Mouse (Mus musculus): ENCODE measurements around the gene Lin7c. TPM values are rescaled to one million over a fixed set of nuclear protein-coding genes. Genes with fewer than 3 reads are reported as not detected.

Gene Lin7c
- polyA plus RNA-seq, 1 experiment from 2014 or later: 70.5 TPM

GRCm38 (mm10) chr2:109884106-109884505, 6.5 kb upstream of the Lin7c start:
- H3K27ac ChIP-seq (ENCODE audit: low read length): no peak overlapping the region
- no peak for ATAC-seq (ENCODE audit: low FRiP score, low TSS enrichment)
- no peaks in the 10 kb centered on the region for H3K4me1 ChIP-seq (ENCODE audit: insufficient read depth, low read length)
- no peak overlapping the region for H3K4me3 ChIP-seq (ENCODE audit: low read length)
- no peaks in the 10 kb centered on the region for H3K36me3 ChIP-seq (ENCODE audit: insufficient read depth, low read length)
- no peaks in the 10 kb centered on the region; the same call in 1 of the 2 replicates for H3K9me3 ChIP-seq (ENCODE audit: low read length)
- no peak overlapping the region for H3K9ac ChIP-seq (replicated peaks; ENCODE audit: low read length)
- H3K4me2 ChIP-seq (replicated peaks; ENCODE audit: low read depth, low read length): no peak overlapping the region
- H3K27me3 ChIP-seq (ENCODE audit: insufficient read depth, low read length): peaks cover 4% of the 10 kb centered on the region; the same call in 1 of the 2 replicates
- 77% methylated on average over 4 of the region's 4 CpGs for WGBS

DNA sequence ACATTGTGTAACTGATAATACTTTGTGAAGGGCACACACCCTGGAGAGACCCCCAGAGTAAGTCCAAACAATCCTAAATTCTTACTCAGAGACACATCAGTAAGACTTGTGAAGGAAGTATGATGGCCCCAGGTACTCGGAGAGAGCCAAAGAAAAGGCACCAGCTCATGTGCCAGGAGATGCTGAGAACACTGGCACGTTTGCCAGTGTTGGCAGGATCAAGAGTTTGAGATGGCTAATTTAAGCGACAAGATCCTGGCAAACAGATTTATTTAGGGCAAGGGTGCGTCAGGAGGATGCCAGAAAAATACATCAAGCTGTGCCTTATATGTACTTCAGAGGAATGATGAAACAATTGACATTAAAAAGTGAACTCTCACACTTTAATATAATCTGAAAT, 6.1 kb upstream of the Lin7c start:
- H3K9me3 ChIP-seq (ENCODE audit: low read length): no peaks in the 10 kb centered on the region; the same call in 1 of the 2 replicates
- no peaks in the 10 kb centered on the region for H3K36me3 ChIP-seq (ENCODE audit: insufficient read depth, low read length)
- H3K9ac ChIP-seq (replicated peaks; ENCODE audit: low read length): no peak overlapping the region
- ATAC-seq (ENCODE audit: low FRiP score, low TSS enrichment): no peak
- H3K27ac ChIP-seq (ENCODE audit: low read length): no peak overlapping the region
- 67% methylated on average over 4 of the region's 4 CpGs for WGBS
- H3K27me3 ChIP-seq (ENCODE audit: insufficient read depth, low read length): peaks cover 4% of the 10 kb centered on the region; the same call in 1 of the 2 replicates
- H3K4me3 ChIP-seq (ENCODE audit: low read length): no peak overlapping the region
- no peak overlapping the region for H3K4me2 ChIP-seq (replicated peaks; ENCODE audit: low read depth, low read length)
- H3K4me1 ChIP-seq (ENCODE audit: insufficient read depth, low read length): no peaks in the 10 kb centered on the region

GRCm38 (mm10) chr2:109890068-109890467, 585 bp upstream of the Lin7c start:
- 45% methylated on average over 4 of the region's 4 CpGs for WGBS
- no peaks in the 10 kb centered on the region for H3K9me3 ChIP-seq (ENCODE audit: low read length)
- peak overlapping the region; percentile 76 for H3K4me3 ChIP-seq (ENCODE audit: low read length)
- H3K9ac ChIP-seq (replicated peaks; ENCODE audit: low read length): peak overlapping the region; percentile 91
- no peak overlapping the region for H3K27ac ChIP-seq (ENCODE audit: low read length)
- peaks cover 8% of the 10 kb centered on the region for H3K36me3 ChIP-seq (ENCODE audit: insufficient read depth, low read length)
- peaks cover 18% of the 10 kb centered on the region for H3K4me1 ChIP-seq (ENCODE audit: insufficient read depth, low read length)
- peak overlapping the region; percentile 46 for H3K4me2 ChIP-seq (replicated peaks; ENCODE audit: low read depth, low read length)
- no peaks in the 10 kb centered on the region for H3K27me3 ChIP-seq (ENCODE audit: insufficient read depth, low read length)
- ATAC-seq (ENCODE audit: low FRiP score, low TSS enrichment): no peak

GRCm38 (mm10) chr2:109891031-109891430, 378 bp downstream of the Lin7c start:
- Histone ChIP-seq H3K4me3 (ENCODE audit: low read length) (peak overlapping the region; percentile 76), H3K9me3 (ENCODE audit: low read length) (no peaks in the 10 kb centered on the region), H3K9ac (replicated peaks; ENCODE audit: low read length) (peak overlapping the region; percentile 91), H3K4me1 (ENCODE audit: insufficient read depth, low read length) (peaks cover 18% of the 10 kb centered on the region), H3K36me3 (ENCODE audit: insufficient read depth, low read length) (peaks cover 16% of the 10 kb centered on the region), H3K27me3 (ENCODE audit: insufficient read depth, low read length) (no peaks in the 10 kb centered on the region), H3K4me2 (replicated peaks; ENCODE audit: low read depth, low read length) (peak overlapping the region; percentile 90), H3K27ac (ENCODE audit: low read length) (peak overlapping the region; percentile 83)
- WGBS: 0% methylated on average over 32 of the region's 34 CpGs
- peak; percentile 91 for ATAC-seq (ENCODE audit: low FRiP score, low TSS enrichment)

GRCm38 (mm10) chr2:109891471-109891870, 818 bp downstream of the Lin7c start:
- ATAC-seq (ENCODE audit: low FRiP score, low TSS enrichment): no peak
- no peaks in the 10 kb centered on the region for H3K27me3 ChIP-seq (ENCODE audit: insufficient read depth, low read length)
- peak overlapping the region; percentile 91 for H3K9ac ChIP-seq (replicated peaks; ENCODE audit: low read length)
- peaks cover 20% of the 10 kb centered on the region for H3K36me3 ChIP-seq (ENCODE audit: insufficient read depth, low read length)
- peak overlapping the region; percentile 90 for H3K4me2 ChIP-seq (replicated peaks; ENCODE audit: low read depth, low read length)
- H3K4me3 ChIP-seq (ENCODE audit: low read length): peak overlapping the region; percentile 76
- peaks cover 18% of the 10 kb centered on the region for H3K4me1 ChIP-seq (ENCODE audit: insufficient read depth, low read length)
- peak overlapping the region; percentile 83 for H3K27ac ChIP-seq (ENCODE audit: low read length)
- 21% methylated on average over 4 of the region's 4 CpGs for WGBS
- no peaks in the 10 kb centered on the region for H3K9me3 ChIP-seq (ENCODE audit: low read length)

DNA sequence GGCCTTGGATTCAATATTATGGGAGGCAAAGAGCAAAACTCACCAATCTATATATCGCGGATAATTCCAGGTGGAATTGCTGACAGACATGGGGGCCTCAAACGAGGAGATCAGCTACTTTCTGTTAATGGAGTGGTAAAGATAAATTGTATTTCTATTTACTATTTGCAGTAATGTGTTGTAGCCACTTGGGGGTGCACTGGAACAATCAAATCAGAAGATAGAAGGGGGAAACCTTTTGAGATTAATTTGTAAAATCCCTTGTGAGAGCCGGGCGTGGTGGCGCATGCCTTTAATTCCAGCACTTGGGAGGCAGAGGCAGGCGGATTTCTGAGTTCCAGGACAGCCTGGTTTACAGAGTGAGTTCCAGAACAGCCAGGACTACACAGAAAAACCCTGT, 5.7 kb downstream of the Lin7c start:
- H3K36me3 ChIP-seq (ENCODE audit: insufficient read depth, low read length): peaks cover 44% of the 10 kb centered on the region
- H3K4me1 ChIP-seq (ENCODE audit: insufficient read depth, low read length): peaks cover 15% of the 10 kb centered on the region
- no peaks in the 10 kb centered on the region for H3K27me3 ChIP-seq (ENCODE audit: insufficient read depth, low read length)
- H3K4me2 ChIP-seq (replicated peaks; ENCODE audit: low read depth, low read length): no peak overlapping the region
- ATAC-seq (ENCODE audit: low FRiP score, low TSS enrichment): no peak
- no peak overlapping the region for H3K9ac ChIP-seq (replicated peaks; ENCODE audit: low read length)
- no peak overlapping the region for H3K27ac ChIP-seq (ENCODE audit: low read length)
- 85% methylated on average over 7 of the region's 7 CpGs for WGBS
- H3K9me3 ChIP-seq (ENCODE audit: low read length): no peaks in the 10 kb centered on the region
- no peak overlapping the region for H3K4me3 ChIP-seq (ENCODE audit: low read length)

- no peak overlapping the region for H3K4me3 ChIP-seq (ENCODE audit: low read length)
- no peak for ATAC-seq (ENCODE audit: low FRiP score, low TSS enrichment)
- 79% methylated on average over 7 of the region's 7 CpGs for WGBS
- H3K36me3 ChIP-seq (ENCODE audit: insufficient read depth, low read length): peaks cover 20% of the 10 kb centered on the region
- H3K9ac ChIP-seq (replicated peaks; ENCODE audit: low read length): no peak overlapping the region
- H3K27ac ChIP-seq (ENCODE audit: low read length): no peak overlapping the region
- no peaks in the 10 kb centered on the region for H3K27me3 ChIP-seq (ENCODE audit: insufficient read depth, low read length)
- H3K4me1 ChIP-seq (ENCODE audit: insufficient read depth, low read length): no peaks in the 10 kb centered on the region
- no peak overlapping the region for H3K4me2 ChIP-seq (replicated peaks; ENCODE audit: low read depth, low read length)
- peaks cover 3% of the 10 kb centered on the region; the same call in 1 of the 2 replicates for H3K9me3 ChIP-seq (ENCODE audit: low read length)
Measured at GRCm38 (mm10) chr2:109902869-109903268, 12.2 kb downstream of the Lin7c start.

DNA sequence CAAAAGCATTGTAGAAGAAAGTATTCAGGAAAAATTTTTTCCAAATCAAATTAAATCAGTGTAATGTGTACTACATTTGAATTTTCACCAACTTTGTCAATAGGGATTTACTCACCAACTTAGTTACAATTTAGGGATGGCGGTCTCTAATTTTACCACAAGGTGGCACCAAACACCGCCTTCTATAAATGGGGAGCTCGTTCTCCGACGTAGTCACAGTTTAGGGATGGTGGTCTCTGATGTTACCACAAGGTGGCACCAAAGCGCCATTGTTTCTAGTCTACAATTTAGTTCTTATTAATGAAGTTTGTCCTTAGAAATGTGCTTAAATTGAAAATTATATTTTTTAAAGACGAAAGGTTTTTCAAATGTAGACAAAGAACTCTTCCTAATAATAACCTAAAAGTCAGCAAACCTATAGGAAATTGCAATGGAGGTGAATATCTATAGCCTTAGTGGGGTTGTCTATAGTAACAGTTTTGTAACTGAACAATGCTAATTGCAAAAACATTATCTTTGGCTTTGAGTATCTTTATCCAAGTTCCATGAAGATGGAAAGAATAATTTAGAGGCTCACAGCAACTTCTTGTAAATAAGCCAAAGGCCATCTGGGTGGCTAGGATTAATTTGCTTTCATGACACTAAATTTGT, 13.6 kb downstream of the Lin7c start:
- WGBS: under 1% methylated on average over 7 of the region's 7 CpGs
- peak; percentile 70; the same call in 1 of the 2 replicates for ATAC-seq (ENCODE audit: low FRiP score, low TSS enrichment)
- Histone ChIP-seq H3K4me1 (ENCODE audit: insufficient read depth, low read length) (no peaks in the 10 kb centered on the region), H3K27me3 (ENCODE audit: insufficient read depth, low read length) (no peaks in the 10 kb centered on the region), H3K9ac (replicated peaks; ENCODE audit: low read length) (no peak overlapping the region), H3K36me3 (ENCODE audit: insufficient read depth, low read length) (peaks cover 13% of the 10 kb centered on the region), H3K4me3 (ENCODE audit: low read length) (no peak overlapping the region), H3K9me3 (ENCODE audit: low read length) (peaks cover 3% of the 10 kb centered on the region; the same call in 1 of the 2 replicates), H3K27ac (ENCODE audit: low read length) (no peak overlapping the region), H3K4me2 (replicated peaks; ENCODE audit: low read depth, low read length) (no peak overlapping the region)

DNA sequence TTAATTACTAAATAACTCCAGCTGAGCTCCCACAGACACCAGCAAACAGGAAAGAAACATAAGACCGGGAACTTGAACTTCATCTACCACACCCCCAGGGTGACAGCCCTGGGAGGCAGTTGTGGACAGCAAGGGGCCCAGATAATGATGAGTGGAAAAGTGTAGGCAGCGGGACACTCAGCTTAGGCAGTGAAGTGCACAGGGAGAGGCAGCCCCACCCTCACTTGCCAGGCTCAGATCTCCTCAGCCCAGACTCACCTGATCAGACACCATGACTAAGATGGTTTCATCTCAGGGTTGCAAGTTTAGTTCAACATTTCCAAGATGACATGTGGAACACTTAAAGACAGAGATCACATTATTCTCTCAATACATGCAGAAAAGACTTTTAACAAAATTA, 18.5 kb downstream of the Lin7c start:
- Histone ChIP-seq H3K9ac (replicated peaks; ENCODE audit: low read length) (no peak overlapping the region), H3K4me3 (ENCODE audit: low read length) (no peak overlapping the region), H3K27me3 (ENCODE audit: insufficient read depth, low read length) (no peaks in the 10 kb centered on the region), H3K9me3 (ENCODE audit: low read length) (peaks cover 9% of the 10 kb centered on the region), H3K36me3 (ENCODE audit: insufficient read depth, low read length) (no peaks in the 10 kb centered on the region), H3K27ac (ENCODE audit: low read length) (no peak overlapping the region), H3K4me2 (replicated peaks; ENCODE audit: low read depth, low read length) (no peak overlapping the region), H3K4me1 (ENCODE audit: insufficient read depth, low read length) (no peaks in the 10 kb centered on the region)
- WGBS: 55% methylated on average over 2 of the region's 2 CpGs
- ATAC-seq (ENCODE audit: low FRiP score, low TSS enrichment): no peak

DNA sequence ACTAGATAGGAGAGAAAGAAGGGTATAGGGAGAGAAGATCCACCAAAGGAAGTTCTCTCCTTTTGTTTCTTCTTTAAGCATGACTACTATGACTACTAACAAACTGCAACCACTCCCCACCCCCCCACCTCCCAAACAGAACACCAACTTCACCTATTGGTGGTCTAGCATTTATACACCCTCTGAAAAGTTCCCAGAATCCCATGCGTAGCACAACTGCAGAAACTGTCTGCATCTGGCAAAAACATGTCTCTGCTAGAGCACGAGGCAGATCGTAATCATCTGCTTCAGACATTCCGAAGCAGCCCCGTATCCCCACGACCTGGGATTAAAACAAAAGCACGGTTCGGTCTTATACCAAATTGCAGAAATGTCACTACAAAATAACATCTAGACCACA, 21.6 kb downstream of the Lin7c start:
- 91% methylated on average over 8 of the region's 8 CpGs for WGBS
- H3K27ac ChIP-seq (ENCODE audit: low read length): no peak overlapping the region
- peaks cover 6% of the 10 kb centered on the region; the same call in 1 of the 2 replicates for H3K9me3 ChIP-seq (ENCODE audit: low read length)
- no peaks in the 10 kb centered on the region for H3K36me3 ChIP-seq (ENCODE audit: insufficient read depth, low read length)
- H3K4me2 ChIP-seq (replicated peaks; ENCODE audit: low read depth, low read length): no peak overlapping the region
- H3K4me3 ChIP-seq (ENCODE audit: low read length): no peak overlapping the region
- H3K9ac ChIP-seq (replicated peaks; ENCODE audit: low read length): no peak overlapping the region
- H3K27me3 ChIP-seq (ENCODE audit: insufficient read depth, low read length): no peaks in the 10 kb centered on the region
- ATAC-seq (ENCODE audit: low FRiP score, low TSS enrichment): no peak
- peaks cover 6% of the 10 kb centered on the region for H3K4me1 ChIP-seq (ENCODE audit: insufficient read depth, low read length)
